Mouse (Mus musculus): ENCODE measurements around the gene Snx4. TPM values are rescaled to one million over a fixed set of nuclear protein-coding genes. Genes with fewer than 3 reads are reported as not detected.
"Not testable (repeated sequence)": the region's sequence is repeated elsewhere in the genome, so short reads cannot be mapped to it uniquely, and the experiment has no call there.

The Snx4 gene
- 77.8 and 98.2 TPM in 2 replicates for polyA plus RNA-seq (2014; fragmentation: Nextera tagmentation; extraction: Ambion mirVana)

DNA sequence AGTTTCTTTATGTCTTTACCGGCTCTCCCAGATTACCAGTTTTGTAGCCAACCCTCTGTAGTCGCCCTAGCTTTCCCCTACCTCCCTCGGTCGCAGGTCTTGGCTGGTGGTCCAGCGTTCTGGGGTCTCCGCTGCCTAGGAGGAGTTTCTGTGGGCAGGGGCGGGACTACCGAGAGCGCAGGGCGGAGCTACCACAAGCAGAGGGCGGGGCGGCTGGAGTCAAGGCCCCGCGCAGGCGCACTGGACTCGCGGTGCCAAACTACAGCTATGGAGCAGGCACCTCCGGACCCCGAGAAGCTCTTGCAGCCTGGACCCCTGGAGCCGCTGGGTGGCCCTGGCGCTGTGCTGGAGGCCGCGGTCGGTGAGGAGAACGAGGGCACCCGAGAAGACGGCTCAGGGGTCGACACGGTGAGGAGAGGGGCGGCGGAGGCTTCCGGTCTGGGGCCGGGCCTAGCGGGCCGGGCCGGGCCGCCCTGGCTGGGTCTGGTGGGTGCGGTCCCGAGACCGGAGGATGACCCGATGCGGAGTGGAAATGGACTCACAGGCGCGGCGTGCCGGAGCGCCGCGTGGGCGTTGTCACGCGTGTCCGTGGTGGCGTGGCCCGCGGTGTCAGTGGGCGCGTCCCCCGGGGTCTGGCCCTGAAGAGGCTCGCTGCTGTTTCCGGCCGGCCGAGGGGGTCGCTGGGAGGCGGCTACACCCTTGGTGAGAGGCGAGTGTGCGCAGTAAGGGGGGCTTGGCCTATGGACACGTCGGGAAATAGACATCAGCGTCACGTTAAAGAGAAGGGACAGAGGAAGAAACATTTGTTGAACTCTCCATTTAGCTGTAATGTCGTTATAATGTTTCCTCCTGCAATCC lies at the start of gene Snx4:
Snx4 (plus strand) TSS at position 249 of the 858 bp plus-strand sequence.
- Histone ChIP-seq H3K27ac (replicated peaks; ENCODE audit: low read depth, low read length) (peak within 1 kb of the TSS; percentile 78), H3K9me3 (ENCODE audit: control insufficient read depth, low read length) (no peaks in the 10 kb centered on the region), H3K36me3 (ENCODE audit: control insufficient read depth, insufficient read depth, low read length) (no peaks in the 10 kb centered on the region), H3K27me3 (ENCODE audit: control insufficient read depth, insufficient read depth, low read length) (no peaks in the 10 kb centered on the region), H3K4me2 (ENCODE audit: low read length) (peak within 1 kb of the TSS; percentile 52), H3K4me3 (replicated peaks; ENCODE audit: low read depth, low read length) (peak within 1 kb of the TSS; percentile 92), H3K9ac (replicated peaks; ENCODE audit: low read length) (peak within 1 kb of the TSS; percentile 91), H3K4me1 (ENCODE audit: control insufficient read depth, insufficient read depth, low read length) (peaks cover 11% of the 10 kb centered on the region; the same call in 1 of the 2 replicates)
- DNase-seq, result peak; percentile 98
- peak; percentile 95 for ATAC-seq (ENCODE audit: low FRiP score, low TSS enrichment)
- under 1% methylated on average over 72 of the region's 72 CpGs for WGBS

DNA sequence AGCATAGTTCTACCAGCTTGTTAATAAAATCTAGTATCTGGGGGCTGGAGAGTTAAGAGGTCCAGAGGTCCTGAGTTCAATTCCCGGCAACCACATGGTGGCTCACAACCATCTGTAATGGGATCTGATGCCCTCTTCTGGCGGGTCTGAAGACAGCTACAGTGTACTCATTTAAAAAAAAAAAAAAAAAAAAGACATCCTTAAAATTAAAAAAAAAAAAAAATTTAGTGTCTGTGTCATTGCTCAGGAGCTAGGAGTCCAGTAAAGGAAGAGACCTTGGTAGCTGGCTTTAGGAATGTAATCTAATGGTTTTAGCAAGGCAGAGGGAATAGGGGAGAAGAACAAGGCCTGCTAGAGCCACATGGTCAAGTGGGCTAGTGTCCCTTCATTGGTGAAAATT lies 40.4 kb upstream of the Snx4 start:
- Histone ChIP-seq H3K36me3 (ENCODE audit: control insufficient read depth, insufficient read depth, low read length) (peaks cover 58% of the 10 kb centered on the region), H3K4me2 (ENCODE audit: low read length) (no peak overlapping the region)

DNA sequence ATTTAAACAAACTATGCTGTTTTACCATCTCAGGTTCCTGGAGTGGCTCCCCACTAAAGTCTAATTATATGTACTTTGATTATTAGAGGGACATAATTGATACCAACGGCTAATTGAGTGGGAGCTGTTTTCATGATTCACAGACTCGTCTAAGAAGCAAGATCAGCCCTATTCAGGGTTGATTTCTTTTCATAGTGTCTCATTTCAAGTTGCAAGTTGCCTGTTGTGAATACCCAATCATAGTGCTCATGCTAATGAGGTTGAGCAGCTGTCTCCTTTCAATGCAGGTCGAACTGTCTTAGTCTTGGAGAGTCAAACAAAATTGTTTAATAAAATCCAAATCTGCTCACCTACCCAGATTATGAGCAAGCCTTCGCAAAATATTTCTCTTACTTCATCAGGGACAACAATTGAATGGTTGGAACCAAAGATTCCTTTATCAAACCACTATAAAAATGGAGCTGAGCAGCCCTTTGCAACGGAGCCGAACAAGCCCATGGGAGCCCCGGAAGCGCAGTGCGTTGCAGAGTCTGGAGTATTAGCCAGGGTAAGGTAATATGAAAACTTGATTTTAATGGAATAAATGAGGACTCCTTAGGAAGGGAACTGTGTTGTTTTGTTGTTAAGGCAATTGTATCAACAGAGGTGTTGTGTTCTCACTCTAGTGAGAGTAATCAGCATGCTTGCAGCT lies 34.8 kb upstream of the Snx4 start:
- peaks cover 5% of the 10 kb centered on the region; the same call in 1 of the 2 replicates for H3K4me1 ChIP-seq (ENCODE audit: control insufficient read depth, insufficient read depth, low read length)
- H3K4me2 ChIP-seq (ENCODE audit: low read length), result no peak overlapping the region
- ATAC-seq (ENCODE audit: low FRiP score, low TSS enrichment), result no peak
- no peak overlapping the region for H3K27ac ChIP-seq (replicated peaks; ENCODE audit: low read depth, low read length)
- 49% methylated on average over 9 of the region's 9 CpGs for WGBS
- H3K9ac ChIP-seq (replicated peaks; ENCODE audit: low read length), result no peak overlapping the region
- H3K4me3 ChIP-seq (replicated peaks; ENCODE audit: low read depth, low read length), result no peak overlapping the region
- H3K9me3 ChIP-seq (ENCODE audit: control insufficient read depth, low read length), result no peaks in the 10 kb centered on the region
- no peaks in the 10 kb centered on the region for H3K27me3 ChIP-seq (ENCODE audit: control insufficient read depth, insufficient read depth, low read length)
- DNase-seq, result peak; percentile 41
- H3K36me3 ChIP-seq (ENCODE audit: control insufficient read depth, insufficient read depth, low read length), result peaks cover 30% of the 10 kb centered on the region; the same call in 1 of the 2 replicates

More for the DNA sequence above, 40.4 kb upstream of the Snx4 start:
- H3K27ac ChIP-seq (replicated peaks; ENCODE audit: low read depth, low read length), result no peak overlapping the region
- no peaks in the 10 kb centered on the region for H3K9me3 ChIP-seq (ENCODE audit: control insufficient read depth, low read length)
- 80% methylated on average over 2 of the region's 2 CpGs for WGBS
- no peak overlapping the region for H3K9ac ChIP-seq (replicated peaks; ENCODE audit: low read length)
- no peak overlapping the region for H3K4me3 ChIP-seq (replicated peaks; ENCODE audit: low read depth, low read length)
- ATAC-seq (ENCODE audit: low FRiP score, low TSS enrichment) (no peak), DNase-seq (no peak)
- H3K4me1 ChIP-seq (ENCODE audit: control insufficient read depth, insufficient read depth, low read length), result no peaks in the 10 kb centered on the region
- H3K27me3 ChIP-seq (ENCODE audit: control insufficient read depth, insufficient read depth, low read length), result no peaks in the 10 kb centered on the region

DNA sequence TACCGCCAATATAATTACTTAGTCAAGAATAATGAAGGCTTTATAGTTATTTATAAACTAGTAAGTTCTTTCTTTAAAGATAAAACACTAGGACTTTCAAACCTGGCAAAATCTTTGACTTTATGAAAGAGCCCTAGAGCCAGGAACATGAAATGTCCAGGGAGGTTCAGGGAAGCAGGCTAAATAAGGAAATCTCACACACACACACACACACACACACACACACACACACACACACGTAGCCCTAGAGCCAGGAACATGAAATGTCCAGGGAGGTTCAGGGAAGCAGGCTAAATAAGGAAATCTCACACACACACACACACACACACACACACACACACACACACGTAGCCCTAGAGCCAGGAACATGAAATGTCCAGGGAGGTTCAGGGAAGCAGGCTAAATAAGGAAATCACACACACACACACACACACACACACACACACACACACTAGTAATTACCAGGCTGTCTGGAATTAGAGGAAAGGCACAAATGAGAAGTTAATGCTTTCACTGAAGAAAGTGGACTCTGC lies 33.6 kb upstream of the Snx4 start:
- 77% methylated on average over 3 of the region's 3 CpGs for WGBS
- not testable (repeated sequence) for H3K27ac ChIP-seq (replicated peaks; ENCODE audit: low read depth, low read length)

DNA sequence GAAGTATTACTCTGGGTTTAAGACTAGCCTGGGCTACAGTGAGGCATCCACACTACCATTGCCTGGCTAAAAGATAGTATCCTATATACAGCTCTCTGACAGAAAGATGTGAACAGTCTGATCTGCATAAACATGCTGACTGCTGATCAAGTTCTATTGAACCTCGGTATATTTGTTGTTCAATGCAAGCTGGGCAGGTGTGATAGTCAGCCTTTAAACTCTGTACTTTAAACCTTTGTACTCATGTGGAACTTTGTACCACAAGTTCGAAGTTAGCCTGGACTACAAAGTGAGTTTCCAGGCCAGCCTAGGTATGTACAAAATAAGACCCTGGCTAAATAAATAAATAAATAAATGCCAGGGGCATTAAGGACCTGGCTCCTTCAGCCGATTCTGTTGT lies 28.8 kb upstream of the Snx4 start:
- WGBS, result 95% methylated on average over 3 of the region's 3 CpGs
- ATAC-seq (ENCODE audit: low FRiP score, low TSS enrichment) (no peak), DNase-seq (no peak)
- no peaks in the 10 kb centered on the region for H3K27me3 ChIP-seq (ENCODE audit: control insufficient read depth, insufficient read depth, low read length)
- H3K4me3 ChIP-seq (replicated peaks; ENCODE audit: low read depth, low read length), result no peak overlapping the region
- no peak overlapping the region for H3K27ac ChIP-seq (replicated peaks; ENCODE audit: low read depth, low read length)
- H3K9me3 ChIP-seq (ENCODE audit: control insufficient read depth, low read length), result no peaks in the 10 kb centered on the region
- no peak overlapping the region for H3K4me2 ChIP-seq (ENCODE audit: low read length)
- no peaks in the 10 kb centered on the region for H3K4me1 ChIP-seq (ENCODE audit: control insufficient read depth, insufficient read depth, low read length)
- H3K9ac ChIP-seq (replicated peaks; ENCODE audit: low read length), result no peak overlapping the region
- peaks cover 38% of the 10 kb centered on the region for H3K36me3 ChIP-seq (ENCODE audit: control insufficient read depth, insufficient read depth, low read length)

More for the DNA sequence above, 33.6 kb upstream of the Snx4 start:
- DNase-seq; ATAC-seq (ENCODE audit: low FRiP score, low TSS enrichment); H3K4me3 ChIP-seq (replicated peaks; ENCODE audit: low read depth, low read length); H3K4me1 ChIP-seq (ENCODE audit: control insufficient read depth, insufficient read depth, low read length); H3K9me3 ChIP-seq (ENCODE audit: control insufficient read depth, low read length); H3K9ac ChIP-seq (replicated peaks; ENCODE audit: low read length); H3K27me3 ChIP-seq (ENCODE audit: control insufficient read depth, insufficient read depth, low read length); H3K4me2 ChIP-seq (ENCODE audit: low read length): not testable (repeated sequence)
- H3K36me3 ChIP-seq (ENCODE audit: control insufficient read depth, insufficient read depth, low read length), result peaks cover 27% of the 10 kb centered on the region; the same call in 1 of the 2 replicates

DNA sequence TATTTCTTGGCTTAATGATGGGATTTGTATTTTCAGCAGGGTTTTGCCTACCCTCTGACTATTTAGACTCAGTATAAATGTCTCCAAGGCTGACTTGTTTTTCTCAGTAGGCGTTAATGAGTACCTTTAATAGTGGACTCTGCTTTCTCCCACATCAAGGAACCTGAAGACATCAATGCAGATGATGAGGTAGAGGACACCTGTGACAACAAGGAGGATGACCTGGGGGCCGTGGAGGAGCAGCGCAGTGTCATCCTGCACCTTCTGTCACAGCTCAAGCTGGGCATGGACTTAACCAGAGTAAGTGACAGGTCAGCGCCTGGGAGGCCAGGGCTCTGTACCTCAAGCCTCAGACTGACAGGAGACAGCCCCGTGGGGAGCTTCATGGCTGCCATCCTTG lies 26.9 kb upstream of the Snx4 start:
- Histone ChIP-seq H3K36me3 (ENCODE audit: control insufficient read depth, insufficient read depth, low read length) (peaks cover 50% of the 10 kb centered on the region), H3K9ac (replicated peaks; ENCODE audit: low read length) (no peak overlapping the region), H3K4me1 (ENCODE audit: control insufficient read depth, insufficient read depth, low read length) (no peaks in the 10 kb centered on the region), H3K27me3 (ENCODE audit: control insufficient read depth, insufficient read depth, low read length) (no peaks in the 10 kb centered on the region), H3K27ac (replicated peaks; ENCODE audit: low read depth, low read length) (no peak overlapping the region), H3K4me3 (replicated peaks; ENCODE audit: low read depth, low read length) (no peak overlapping the region), H3K9me3 (ENCODE audit: control insufficient read depth, low read length) (no peaks in the 10 kb centered on the region), H3K4me2 (ENCODE audit: low read length) (no peak overlapping the region)
- WGBS, result 93% methylated on average over 5 of the region's 5 CpGs
- no peak for DNase-seq
- ATAC-seq (ENCODE audit: low FRiP score, low TSS enrichment), result no peak

DNA sequence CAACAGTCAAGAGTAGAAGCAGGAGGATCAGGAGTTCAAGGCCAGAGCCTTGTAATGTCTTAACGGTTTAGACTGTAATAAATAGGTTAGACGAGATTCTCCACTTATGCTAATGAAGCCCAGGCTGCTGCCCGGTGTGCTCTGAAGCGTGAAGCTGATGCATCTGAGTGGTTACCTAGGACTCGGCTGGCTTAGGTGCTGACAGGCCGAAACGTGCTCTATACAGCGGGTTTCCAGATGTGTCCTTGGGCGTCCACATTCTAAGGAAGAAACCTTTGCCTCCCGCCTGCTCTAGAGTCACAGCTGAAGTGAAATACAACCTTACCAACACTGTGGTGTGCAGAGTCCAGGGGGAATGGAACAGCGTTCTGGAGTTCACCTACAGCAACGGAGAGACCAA lies 17.1 kb upstream of the Snx4 start:
- H3K9me3 ChIP-seq (ENCODE audit: control insufficient read depth, low read length), result no peaks in the 10 kb centered on the region
- no peaks in the 10 kb centered on the region for H3K27me3 ChIP-seq (ENCODE audit: control insufficient read depth, insufficient read depth, low read length)
- WGBS, result 75% methylated on average over 12 of the region's 12 CpGs
- no peak overlapping the region for H3K9ac ChIP-seq (replicated peaks; ENCODE audit: low read length)
- H3K4me3 ChIP-seq (replicated peaks; ENCODE audit: low read depth, low read length), result no peak overlapping the region
- H3K4me1 ChIP-seq (ENCODE audit: control insufficient read depth, insufficient read depth, low read length), result no peaks in the 10 kb centered on the region
- DNase-seq (peak; percentile 9), ATAC-seq (ENCODE audit: low FRiP score, low TSS enrichment) (no peak)
- H3K27ac ChIP-seq (replicated peaks; ENCODE audit: low read depth, low read length), result no peak overlapping the region
- H3K4me2 ChIP-seq (ENCODE audit: low read length), result no peak overlapping the region
- peaks cover 60% of the 10 kb centered on the region for H3K36me3 ChIP-seq (ENCODE audit: control insufficient read depth, insufficient read depth, low read length)

DNA sequence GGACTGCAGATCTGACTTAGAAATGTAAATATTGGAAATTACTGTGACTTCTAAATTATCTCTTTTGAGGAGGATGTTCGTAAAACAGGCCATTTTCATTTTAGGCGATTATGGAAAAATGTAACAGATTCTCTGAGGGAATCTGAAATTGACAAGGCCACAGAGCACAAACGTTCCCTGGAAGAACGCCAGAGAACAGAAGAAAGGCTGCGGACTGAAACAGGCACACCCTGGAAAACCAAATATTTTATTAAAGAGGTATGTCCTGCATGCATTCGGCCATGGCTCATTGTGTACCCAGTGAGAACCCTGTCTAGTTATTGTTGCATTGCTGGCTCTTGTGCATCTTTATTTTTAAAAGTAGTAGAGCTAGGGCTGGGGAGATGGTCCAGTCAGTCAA lies 15.1 kb upstream of the Snx4 start:
- ATAC-seq (ENCODE audit: low FRiP score, low TSS enrichment) (no peak), DNase-seq (no peak)
- Histone ChIP-seq H3K9ac (replicated peaks; ENCODE audit: low read length) (no peak overlapping the region), H3K36me3 (ENCODE audit: control insufficient read depth, insufficient read depth, low read length) (peaks cover 60% of the 10 kb centered on the region), H3K9me3 (ENCODE audit: control insufficient read depth, low read length) (no peaks in the 10 kb centered on the region), H3K27me3 (ENCODE audit: control insufficient read depth, insufficient read depth, low read length) (no peaks in the 10 kb centered on the region), H3K4me2 (ENCODE audit: low read length) (no peak overlapping the region), H3K4me3 (replicated peaks; ENCODE audit: low read depth, low read length) (no peak overlapping the region), H3K4me1 (ENCODE audit: control insufficient read depth, insufficient read depth, low read length) (no peaks in the 10 kb centered on the region), H3K27ac (replicated peaks; ENCODE audit: low read depth, low read length) (no peak overlapping the region)
- 92% methylated on average over 6 of the region's 6 CpGs for WGBS
